Mouse (Mus musculus) neural tube, embryonic 14.5 days (tissue): ENCODE data around the gene Reep1. TPM values are rescaled to one million over a fixed set of nuclear protein-coding genes. Genes with fewer than 3 reads are reported as not detected.

ENCODE experiments used
- ATAC-seq: fragments of 200-750 bp; cut with Nextera tagmentation; 2 replicates; pipeline ENCODE4 v1.8.0; 2017; ENCODE audit warnings: low read depth, mild to moderate bottlenecking, moderate TSS enrichment, moderate library complexity
- H3K27ac ChIP-seq: fragments of 300-500 bp; sonication (generic); 2 replicates; pipeline ENCODE4 v1.5.1; 2014; ENCODE audit warnings: low read depth, mild to moderate bottlenecking, control low read depth, low read length, moderate library complexity, mixed read lengths
- H3K27me3 ChIP-seq: fragments of 300-500 bp; sonication (generic); 2 replicates; pipeline ENCODE4 v1.6.1; 2014; ENCODE audit warnings: low read length; ENCODE audit not compliant: control insufficient read depth, insufficient read depth
- H3K36me3 ChIP-seq: fragments of 300-500 bp; sonication (generic); 2 replicates; pipeline ENCODE4 v1.6.1; 2014; ENCODE audit warnings: low read length, mixed read lengths; ENCODE audit not compliant: control insufficient read depth, insufficient read depth
- H3K4me1 ChIP-seq: fragments of 300-500 bp; sonication (generic); 2 replicates; pipeline ENCODE4 v1.6.1; 2014; ENCODE audit warnings: low read length; ENCODE audit not compliant: control insufficient read depth, insufficient read depth
- H3K4me2 ChIP-seq: fragments of 300-500 bp; sonication (generic); 2 replicates; pipeline ENCODE4 v1.6.1; 2014; ENCODE audit warnings: mild to moderate bottlenecking, low read depth, low read length, control low read depth
- H3K4me3 ChIP-seq: fragments of 300-500 bp; sonication (generic); 2 replicates; pipeline ENCODE4 v1.5.1; 2014; ENCODE audit warnings: low read depth, low read length, control low read depth, mixed read lengths
- H3K9ac ChIP-seq: fragments of 300-500 bp; sonication (generic); replicated peaks from 2 replicates; pipeline ENCODE4 v1.6.1; 2014; ENCODE audit warnings: low read depth, mild to moderate bottlenecking, control low read depth, low read length, mixed read lengths
- H3K9me3 ChIP-seq: fragments of 300-500 bp; sonication (generic); 2 replicates; pipeline ENCODE4 v1.6.1; 2016; ENCODE audit warnings: low read length; ENCODE audit not compliant: control insufficient read depth
- WGBS: fragments of 180-500 bp; shearing (Covaris S2); extraction: QIAGEN DNeasy Blood & Tissue Kit; methylation state at CpG from one replicate; pipeline ENCODE4 v1.1.7; 2014; 5-methylcytosine and 5-hydroxymethylcytosine counted together
- polyA plus RNA-seq: library from polyadenylated mRNA; unstranded; fragments of >200 nt; fragmentation: Nextera tagmentation; extraction: Ambion mirVana; gene quantifications from 2 replicates; pipeline ENCODE4 v1.2.1, GENCODE M21; 2014

The Reep1 gene
- polyA plus RNA-seq, 1 experiment from 2014 or later = 332 TPM

DNA sequence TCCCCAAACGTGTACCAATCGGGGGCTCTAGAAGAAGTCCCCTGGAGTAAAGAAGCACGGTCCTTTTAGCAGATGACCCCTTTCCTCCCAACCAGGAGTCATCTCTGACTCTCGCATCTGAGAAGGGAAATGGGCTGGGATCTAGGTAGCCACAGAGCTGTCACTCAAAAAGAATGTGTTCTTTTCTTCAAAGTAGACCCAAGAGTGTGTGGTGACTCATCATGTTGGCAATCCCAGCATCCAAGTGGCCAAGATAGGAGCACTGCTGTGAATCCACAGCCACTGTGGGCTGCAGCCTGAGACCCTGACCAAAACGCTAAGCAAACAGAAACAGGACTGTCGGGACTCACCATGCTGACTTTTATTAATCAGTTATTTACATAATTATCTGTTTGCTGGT is 37.6 kb downstream of the Reep1 start:
- Histone ChIP-seq H3K27ac (no peak overlapping the region), H3K4me1 (peaks cover 11% of the 10 kb centered on the region; the same call in 1 of the 2 replicates), H3K4me2 (no peak overlapping the region), H3K27me3 (no peaks in the 10 kb centered on the region), H3K4me3 (no peak overlapping the region), H3K9me3 (no peaks in the 10 kb centered on the region), H3K36me3 (no peaks in the 10 kb centered on the region), H3K9ac (no peak overlapping the region)
- WGBS = 78% methylated on average over 6 of the region's 6 CpGs
- no peak for ATAC-seq

DNA sequence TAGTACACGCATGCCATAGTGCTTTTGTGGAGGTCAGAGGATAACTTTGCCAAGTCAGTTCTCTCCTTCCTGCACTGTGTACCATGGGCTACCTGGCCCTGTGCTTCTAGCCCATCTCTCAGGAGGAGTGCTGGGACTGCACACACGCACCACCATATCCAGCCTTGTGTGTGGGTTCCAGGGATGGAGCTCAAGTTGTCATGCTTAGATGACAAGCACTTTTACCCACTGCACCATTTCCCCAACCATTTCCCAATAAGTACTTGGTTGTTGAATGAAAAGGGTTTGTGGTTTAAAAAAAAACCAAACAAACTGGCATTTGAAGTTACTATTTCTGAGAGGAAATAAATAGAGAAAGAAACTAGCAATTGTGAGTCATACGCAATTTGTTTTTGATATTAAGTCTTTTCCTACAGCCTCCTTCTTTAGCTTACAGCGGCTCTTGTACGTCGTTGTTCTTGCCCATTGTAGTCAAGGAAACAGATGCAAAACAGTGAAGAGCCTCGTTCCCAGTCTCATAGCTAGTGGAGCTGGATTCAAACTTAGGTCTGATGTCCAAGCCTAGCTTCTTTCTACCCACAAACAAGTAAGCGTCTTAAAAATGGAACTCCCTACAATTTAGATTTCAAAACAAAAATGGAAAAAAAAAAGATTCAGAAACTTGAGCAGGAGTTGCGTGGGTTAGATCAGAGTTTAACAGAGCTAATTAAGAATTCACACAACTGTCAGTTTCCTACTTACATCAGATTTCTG is 38.3 kb downstream of the Reep1 start:
- no peak overlapping the region for H3K27ac ChIP-seq
- no peaks in the 10 kb centered on the region for H3K27me3 ChIP-seq
- no peaks in the 10 kb centered on the region for H3K9me3 ChIP-seq
- no peak for ATAC-seq
- no peak overlapping the region for H3K4me2 ChIP-seq
- no peak overlapping the region for H3K4me3 ChIP-seq
- H3K9ac ChIP-seq = no peak overlapping the region
- 89% methylated on average over 9 of the region's 9 CpGs for WGBS
- no peaks in the 10 kb centered on the region for H3K36me3 ChIP-seq
- peaks cover 6% of the 10 kb centered on the region; the same call in 1 of the 2 replicates for H3K4me1 ChIP-seq

DNA sequence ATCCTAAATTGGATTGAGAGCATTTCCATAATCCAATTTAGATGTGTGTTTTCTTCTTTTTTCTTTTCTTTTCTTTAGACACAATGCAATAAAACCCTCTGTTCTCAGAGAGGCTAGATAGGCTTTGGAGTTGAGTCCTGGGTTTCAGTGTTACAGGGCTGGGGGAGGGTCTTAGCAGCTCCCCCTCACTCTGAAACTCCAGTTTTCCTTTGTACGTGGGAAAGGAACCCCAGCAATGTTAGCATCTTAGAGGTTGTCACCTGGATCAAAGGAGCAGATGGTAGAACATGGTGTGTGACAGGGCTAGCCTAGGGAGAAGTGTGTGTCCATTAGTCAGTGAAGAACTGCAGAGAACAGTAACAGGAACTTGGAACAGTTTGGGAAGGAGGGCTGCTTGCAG is 38.9 kb downstream of the Reep1 start:
- WGBS = 57% methylated on average over 1 of the region's 1 CpGs
- peaks cover under 1% of the 10 kb centered on the region; the same call in 1 of the 2 replicates for H3K4me1 ChIP-seq
- H3K27ac ChIP-seq = no peak overlapping the region
- no peaks in the 10 kb centered on the region for H3K9me3 ChIP-seq
- no peak overlapping the region for H3K4me3 ChIP-seq
- no peak for ATAC-seq
- no peaks in the 10 kb centered on the region for H3K27me3 ChIP-seq
- no peaks in the 10 kb centered on the region for H3K36me3 ChIP-seq
- no peak overlapping the region for H3K4me2 ChIP-seq
- no peak overlapping the region for H3K9ac ChIP-seq

DNA sequence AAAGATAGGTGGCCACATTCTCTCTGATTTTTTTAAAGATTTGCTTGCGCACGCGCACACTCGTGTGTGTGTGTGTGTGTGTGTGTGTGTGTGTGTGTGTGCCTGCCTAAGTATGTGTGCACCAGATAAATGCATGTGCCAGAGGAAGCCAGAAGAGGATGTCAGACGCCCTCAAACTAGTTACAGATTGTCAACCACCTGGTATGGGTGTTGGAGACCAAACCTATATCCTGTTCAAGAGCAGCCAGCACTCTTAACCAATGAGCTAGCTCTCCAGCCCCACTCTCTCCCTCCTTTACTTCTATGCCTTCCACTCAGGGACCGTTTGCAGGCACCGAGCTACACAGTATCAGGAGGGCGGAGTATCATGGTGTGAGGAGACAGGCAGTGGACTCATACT is 39.5 kb downstream of the Reep1 start:
- H3K27me3 ChIP-seq = no peaks in the 10 kb centered on the region
- H3K4me3 ChIP-seq = no peak overlapping the region
- no peak for ATAC-seq
- no peaks in the 10 kb centered on the region for H3K36me3 ChIP-seq
- no peaks in the 10 kb centered on the region for H3K9me3 ChIP-seq
- no peaks in the 10 kb centered on the region for H3K4me1 ChIP-seq
- no peak overlapping the region for H3K9ac ChIP-seq
- 89% methylated on average over 8 of the region's 8 CpGs for WGBS
- no peak overlapping the region for H3K4me2 ChIP-seq
- H3K27ac ChIP-seq = no peak overlapping the region

DNA sequence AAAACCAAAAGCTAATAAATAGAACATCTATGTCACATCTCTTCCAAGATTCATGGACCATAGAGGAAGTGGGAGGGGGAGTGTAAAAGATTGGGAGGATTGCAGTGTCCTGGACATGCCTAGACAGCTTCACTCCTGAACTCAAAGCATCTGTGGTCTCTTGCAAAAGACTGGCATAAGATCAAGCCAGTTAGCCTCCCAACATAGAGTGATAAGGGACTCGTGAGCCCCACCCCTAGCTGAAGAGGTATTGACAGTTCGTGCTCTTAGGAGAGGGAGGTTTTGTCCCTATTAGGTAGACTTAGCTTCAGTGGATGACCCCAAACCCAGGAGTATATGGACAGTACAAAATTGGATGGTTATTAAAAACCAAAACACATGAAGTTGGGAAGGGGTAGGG is 44.2 kb downstream of the Reep1 start:
- Histone ChIP-seq H3K9me3 (no peaks in the 10 kb centered on the region), H3K4me3 (no peak overlapping the region), H3K9ac (no peak overlapping the region), H3K27me3 (no peaks in the 10 kb centered on the region), H3K4me1 (no peaks in the 10 kb centered on the region), H3K4me2 (no peak overlapping the region), H3K36me3 (no peaks in the 10 kb centered on the region), H3K27ac (no peak overlapping the region)
- 85% methylated on average over 2 of the region's 2 CpGs for WGBS
- ATAC-seq = no peak

DNA sequence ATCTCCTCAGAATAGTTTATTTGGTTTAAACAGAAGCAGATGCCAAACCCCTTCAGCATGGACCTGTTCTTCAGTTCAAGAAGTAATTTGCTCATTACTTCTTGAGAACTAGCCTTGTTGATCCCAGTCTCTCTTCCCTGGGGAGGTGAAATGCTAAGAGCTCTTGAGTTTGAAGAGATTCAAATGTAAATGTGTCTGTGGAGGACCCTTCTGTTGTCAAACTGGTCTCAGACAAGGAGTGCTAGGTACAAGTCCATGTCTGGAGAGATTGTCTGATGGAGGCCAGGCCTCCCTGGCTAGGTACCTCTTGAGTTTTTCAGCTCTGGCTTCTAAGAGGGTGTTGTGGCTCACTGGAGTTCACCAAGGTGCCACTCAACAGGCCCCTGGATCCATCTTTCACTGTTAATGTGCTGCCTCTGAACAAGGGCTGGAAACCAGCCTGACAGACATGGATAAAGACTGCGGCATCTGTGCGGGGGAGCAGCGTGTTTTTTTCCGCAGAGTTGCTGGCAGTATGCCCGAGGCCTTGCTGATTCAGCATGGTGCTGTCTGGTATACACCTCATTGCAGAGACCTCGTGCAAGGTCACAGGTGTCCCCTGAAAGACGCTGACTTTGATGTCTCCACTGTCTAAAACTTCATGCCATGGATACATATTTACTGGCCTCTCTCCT is 45.6 kb downstream of the Reep1 start:
- Histone ChIP-seq H3K27me3 (no peaks in the 10 kb centered on the region), H3K4me2 (no peak overlapping the region), H3K9me3 (no peaks in the 10 kb centered on the region), H3K27ac (no peak overlapping the region), H3K4me1 (no peaks in the 10 kb centered on the region), H3K9ac (no peak overlapping the region), H3K36me3 (no peaks in the 10 kb centered on the region; the same call in 1 of the 2 replicates), H3K4me3 (no peak overlapping the region)
- no peak for ATAC-seq
- 65% methylated on average over 7 of the region's 7 CpGs for WGBS

DNA sequence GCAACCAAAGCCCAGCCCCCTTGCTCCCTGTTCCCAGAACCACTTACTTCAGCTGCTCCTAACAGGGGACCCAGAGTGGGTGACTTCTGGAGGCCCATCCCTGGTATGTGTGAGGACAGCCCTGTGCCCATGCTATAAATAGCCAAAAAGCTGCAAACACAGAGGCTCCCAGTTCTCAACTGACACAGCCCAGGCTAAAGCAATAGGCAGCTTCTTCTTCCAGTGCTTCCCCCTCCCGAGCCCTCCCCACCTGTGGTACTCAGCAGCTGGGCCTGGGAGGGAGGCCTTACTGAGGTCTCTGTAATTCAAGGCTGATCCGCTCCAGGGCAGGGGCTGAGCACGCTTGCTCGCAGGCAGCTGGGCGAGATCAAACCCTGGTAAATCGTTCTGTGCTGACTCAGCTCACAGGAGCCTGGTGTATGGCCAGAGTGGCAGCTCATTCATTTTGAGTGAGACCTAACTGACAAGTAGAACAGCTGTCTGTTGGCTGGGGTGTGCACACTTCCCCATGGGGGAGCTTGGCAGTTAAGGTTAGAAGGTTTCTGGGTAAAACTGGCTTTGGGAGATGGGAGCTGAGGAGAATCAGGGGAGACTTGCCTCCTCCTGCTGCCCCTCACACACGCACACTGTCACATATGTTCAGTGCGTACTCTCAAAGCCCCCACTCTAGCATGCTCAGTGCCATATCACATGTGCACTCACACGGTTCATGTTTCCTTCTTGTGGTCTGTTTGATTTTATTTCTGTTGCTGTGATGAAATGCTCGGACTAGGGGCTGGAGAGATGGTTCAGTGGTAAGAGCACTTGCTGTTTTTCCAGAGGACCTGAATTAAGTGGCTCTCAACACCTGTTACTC is 49.9 kb downstream of the Reep1 start:
- H3K27me3 ChIP-seq = no peaks in the 10 kb centered on the region
- H3K4me1 ChIP-seq = no peaks in the 10 kb centered on the region
- WGBS = 67% methylated on average over 10 of the region's 10 CpGs
- H3K9me3 ChIP-seq = no peaks in the 10 kb centered on the region
- ATAC-seq = peak; percentile 52; the same call in 1 of the 2 replicates
- H3K27ac ChIP-seq = no peak overlapping the region
- peaks cover 13% of the 10 kb centered on the region for H3K36me3 ChIP-seq
- no peak overlapping the region for H3K4me2 ChIP-seq
- no peak overlapping the region for H3K4me3 ChIP-seq
- H3K9ac ChIP-seq = no peak overlapping the region

DNA sequence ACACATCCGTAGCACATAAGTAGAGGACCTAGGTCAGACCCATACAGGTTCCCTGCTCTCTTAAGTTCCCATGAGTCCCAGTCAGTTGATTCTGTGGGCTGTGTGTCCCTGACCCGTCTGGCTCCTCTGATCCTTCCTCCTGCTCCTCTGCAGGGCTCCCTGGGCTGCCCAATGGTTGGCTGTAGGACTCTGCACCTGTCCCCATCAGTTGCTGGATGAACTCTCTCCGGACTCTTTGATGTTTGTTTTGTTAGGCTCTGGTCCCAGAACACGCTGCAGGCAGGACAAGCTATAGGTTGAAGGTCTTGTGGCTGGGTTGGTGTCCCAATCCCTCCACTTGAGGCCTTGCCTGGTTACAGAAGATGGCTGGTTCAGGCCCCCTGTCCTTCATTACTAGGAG is 51.4 kb downstream of the Reep1 start:
- H3K36me3 ChIP-seq = peaks cover 23% of the 10 kb centered on the region
- H3K4me3 ChIP-seq = no peak overlapping the region
- no peak for ATAC-seq
- no peaks in the 10 kb centered on the region for H3K4me1 ChIP-seq
- no peaks in the 10 kb centered on the region for H3K27me3 ChIP-seq
- H3K4me2 ChIP-seq = no peak overlapping the region
- 78% methylated on average over 4 of the region's 4 CpGs for WGBS
- no peak overlapping the region for H3K27ac ChIP-seq
- H3K9me3 ChIP-seq = no peaks in the 10 kb centered on the region
- no peak overlapping the region for H3K9ac ChIP-seq

DNA sequence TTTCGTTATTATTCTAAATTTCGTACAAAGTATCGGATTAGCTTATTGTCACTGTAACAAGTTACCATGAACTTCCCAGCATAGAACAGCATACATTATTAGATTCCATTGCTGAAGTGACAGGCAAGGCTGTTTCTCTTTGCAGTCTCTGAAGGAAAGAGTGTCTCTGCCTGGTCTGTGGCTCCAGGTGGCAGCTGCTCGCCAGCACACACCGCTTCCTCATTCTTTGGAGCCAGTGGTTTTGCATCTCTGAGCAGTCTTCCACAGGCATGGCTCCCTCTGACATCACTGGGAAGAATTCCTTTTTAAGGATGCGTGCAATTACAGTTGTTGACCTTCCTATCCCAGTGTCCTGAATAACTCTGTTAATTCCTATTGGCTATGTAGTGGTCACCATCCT is 52.7 kb downstream of the Reep1 start:
- no peak overlapping the region for H3K4me3 ChIP-seq
- 88% methylated on average over 6 of the region's 6 CpGs for WGBS
- H3K27ac ChIP-seq = no peak overlapping the region
- peaks cover 24% of the 10 kb centered on the region for H3K36me3 ChIP-seq
- no peak overlapping the region for H3K9ac ChIP-seq
- no peaks in the 10 kb centered on the region for H3K27me3 ChIP-seq
- H3K4me1 ChIP-seq = no peaks in the 10 kb centered on the region
- ATAC-seq = no peak
- no peak overlapping the region for H3K4me2 ChIP-seq
- H3K9me3 ChIP-seq = no peaks in the 10 kb centered on the region
